Mouse (Mus musculus): ENCODE measurements around the gene Usp54.

DNA sequence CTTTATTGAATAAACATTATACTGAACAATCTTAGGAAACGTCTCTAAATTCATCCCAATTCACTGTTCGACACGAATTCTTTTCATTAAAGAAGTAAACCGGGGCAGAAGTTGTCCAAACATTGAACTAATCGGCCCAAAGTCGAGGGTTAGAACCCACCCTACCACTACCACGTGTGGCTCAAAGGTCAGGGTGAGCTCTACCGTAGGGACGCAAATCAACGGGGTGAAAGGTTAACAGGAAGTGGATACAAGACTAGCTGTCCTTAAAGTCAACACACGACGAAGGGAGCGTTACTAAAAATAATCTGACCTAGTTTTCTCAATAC, 32.8 kb upstream of the Usp54 start:
- no peak for TF ChIP-seq CTCF (IDR thresholded peaks at IDR 0.05; ENCODE audit: low read depth, low read length)
- no peak for TF ChIP-seq GATA1 (IDR thresholded peaks at IDR 0.05; ENCODE audit: borderline replicate concordance, low read length)
- no peak for TF ChIP-seq TAL1 (conservative IDR thresholded peaks at IDR 0.05; ENCODE audit: low read depth, low read length)
- TF ChIP-seq POLR2AphosphoS5 (IDR thresholded peaks at IDR 0.05; ENCODE audit: insufficient replicate concordance, low read depth, low read length), result no peak
- TF ChIP-seq GATA2 (IDR thresholded peaks at IDR 0.05; ENCODE audit: borderline replicate concordance, low read depth, low read length), result no peak

All from G1E (cell line).